Mouse (Mus musculus) urinary bladder, postnatal 10 days (tissue): ENCODE measurements at regions not wholly inside any gene's neighbourhood (a gene's known extent, or its start where the extent isn't known, plus 50 kb on each side); places are given as distances from the start of the nearest gene placed in this dataset.

Experiments used
- DNase-seq: peaks from one replicate; pipeline ENCODE4 v3.0.0; 2022; ENCODE audit warnings: low spot score

DNA sequence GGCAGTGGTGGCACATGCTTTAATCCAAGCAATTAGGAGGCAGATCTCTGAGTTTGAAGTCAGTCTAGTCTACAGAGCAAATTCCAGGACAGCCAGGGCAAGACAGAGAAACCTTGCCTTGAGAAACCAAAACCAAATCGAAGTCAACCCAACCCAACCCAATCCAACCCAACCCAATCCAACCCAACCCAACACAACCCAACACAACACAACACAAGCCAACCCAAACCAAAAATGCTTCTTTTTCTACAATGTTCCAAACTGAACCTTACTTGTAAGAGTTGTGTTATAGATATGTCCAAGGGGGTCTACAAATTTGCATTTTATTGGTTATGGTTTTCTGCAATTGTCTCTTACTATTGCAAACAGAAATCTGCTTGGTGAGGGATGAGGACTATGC lies 52.8 kb upstream of the Chodl start:
- no peak for DNase-seq

DNA sequence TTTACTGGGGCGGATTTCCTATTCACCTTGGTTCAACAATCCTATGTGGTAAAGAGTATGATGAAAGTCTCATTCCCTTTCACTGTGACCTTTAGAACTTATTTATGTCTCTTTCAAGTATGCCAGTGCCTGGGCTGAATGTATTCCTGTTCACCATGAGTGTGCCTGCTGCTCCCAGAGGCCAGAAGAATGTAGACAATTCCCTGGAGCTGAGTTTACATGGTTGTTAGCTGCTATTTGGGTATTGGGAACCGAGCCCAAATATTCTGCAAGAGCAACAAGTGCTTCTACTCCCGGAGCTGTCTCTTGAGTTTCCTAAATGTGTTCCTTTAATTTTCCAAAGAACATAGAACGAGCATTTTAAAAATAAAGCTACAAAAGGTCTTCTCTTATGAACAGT lies 71.7 kb upstream of the Chodl start:
- DNase-seq: no peak

GRCm38 (mm10) chr16:78830957-78831356 lies 99.8 kb upstream of the Chodl start:
- DNase-seq: no peak

DNA sequence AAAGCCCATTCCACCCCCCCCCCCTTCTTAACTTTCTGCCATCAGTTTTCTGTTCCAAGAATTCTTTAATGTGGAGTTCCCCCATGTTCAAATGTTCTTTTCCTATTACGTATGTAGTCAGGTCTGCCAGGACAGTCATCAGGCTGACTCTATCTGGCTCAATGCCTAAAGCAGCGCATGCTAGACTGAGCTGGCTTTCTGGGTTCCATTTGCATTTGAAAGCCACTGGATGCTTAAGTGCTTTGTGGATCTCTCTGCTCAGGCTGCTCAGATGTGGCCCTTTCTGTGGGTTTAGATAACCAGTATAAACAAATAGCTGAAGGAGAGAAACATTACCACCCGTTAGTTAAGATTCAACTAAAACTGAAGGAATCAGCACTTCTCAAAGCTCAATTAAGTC lies 103.0 kb upstream of the Chodl start:
- DNase-seq: no peak

DNA sequence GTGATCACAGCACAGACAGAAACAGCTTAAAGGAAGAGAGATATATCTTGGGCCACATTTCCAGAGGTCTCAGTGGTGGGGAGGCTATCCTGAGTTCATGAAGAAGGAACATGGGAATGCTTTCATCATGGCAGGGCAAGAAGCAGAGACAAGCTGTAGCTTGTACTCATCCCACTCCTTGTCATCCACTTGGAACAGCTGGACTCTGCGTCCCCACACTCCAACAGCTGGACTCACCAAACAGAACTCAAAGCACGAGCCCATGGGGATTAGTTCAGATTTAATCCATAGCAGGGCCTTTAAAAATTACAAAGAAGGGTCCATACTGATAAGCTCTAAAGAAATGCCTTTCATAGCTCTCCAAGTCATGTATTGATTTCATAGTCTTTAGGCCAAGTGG lies 140.7 kb upstream of the Chodl start:
- DNase-seq: no peak

- no peak for DNase-seq
Measured at GRCm38 (mm10) chr16:78759226-78759625, 171.5 kb upstream of the Chodl start.

DNA sequence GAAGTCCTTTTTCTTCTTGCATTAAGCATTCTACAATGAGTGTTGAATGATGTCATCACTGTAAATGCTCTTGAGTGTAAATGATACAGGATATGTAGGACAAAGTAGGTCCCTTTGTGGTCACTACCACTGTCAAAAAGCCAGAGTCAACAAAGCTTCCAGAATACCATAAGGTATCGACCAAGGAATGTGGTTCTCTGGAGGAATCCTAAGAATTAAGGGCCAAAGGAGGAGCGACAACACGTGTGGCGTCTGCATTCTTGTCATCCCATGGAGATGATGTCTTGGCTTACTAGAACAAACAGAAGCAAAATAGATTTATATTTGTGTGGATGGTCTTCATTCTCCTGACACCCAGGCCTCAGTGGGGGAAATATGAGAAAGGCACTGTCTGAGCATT lies 161.4 kb upstream of the D16Ertd472e start:
- no peak for DNase-seq

DNA sequence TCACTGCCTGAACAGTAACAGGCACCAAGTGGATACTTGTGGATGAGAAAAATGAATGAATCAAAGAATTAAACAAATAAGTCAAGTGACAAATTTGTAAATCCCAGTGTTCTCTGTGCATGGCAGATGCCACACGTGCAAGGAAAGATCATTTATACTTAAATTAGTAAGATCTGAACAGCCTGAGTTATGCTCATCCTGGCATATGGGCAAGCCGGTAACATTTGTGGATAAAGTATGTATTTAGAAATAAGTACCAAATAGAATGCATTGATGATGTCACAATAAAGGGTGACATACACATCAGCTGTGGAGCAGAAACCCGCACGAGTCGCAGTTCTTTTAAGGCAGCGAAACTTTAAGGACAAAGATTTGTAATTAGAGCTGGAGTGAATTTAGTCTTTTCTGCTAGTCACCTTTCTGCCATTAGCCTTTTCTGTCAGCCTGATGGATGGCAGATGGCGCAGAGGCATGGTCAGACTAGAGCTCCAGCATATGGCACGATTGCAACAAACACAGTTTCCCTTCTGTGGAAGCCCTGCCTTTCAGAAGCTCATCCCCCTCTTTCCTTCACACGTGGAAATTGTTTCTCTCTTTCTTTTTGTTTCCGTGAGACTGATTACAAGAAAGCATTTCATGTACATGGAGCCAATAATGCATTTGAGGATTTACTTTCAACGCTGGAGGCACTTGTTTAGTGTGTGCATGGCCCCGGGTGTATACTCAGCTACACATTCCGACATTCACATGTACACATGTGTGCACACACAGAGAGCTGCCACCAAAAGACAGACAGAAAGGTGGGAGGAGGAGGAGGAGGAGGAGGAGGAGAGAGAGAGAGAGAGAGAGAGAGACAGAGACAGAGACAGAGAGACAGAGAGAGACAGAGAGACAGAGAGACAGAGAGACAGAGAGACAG lies 154.3 kb upstream of the D16Ertd472e start:
- no peak for DNase-seq

DNA sequence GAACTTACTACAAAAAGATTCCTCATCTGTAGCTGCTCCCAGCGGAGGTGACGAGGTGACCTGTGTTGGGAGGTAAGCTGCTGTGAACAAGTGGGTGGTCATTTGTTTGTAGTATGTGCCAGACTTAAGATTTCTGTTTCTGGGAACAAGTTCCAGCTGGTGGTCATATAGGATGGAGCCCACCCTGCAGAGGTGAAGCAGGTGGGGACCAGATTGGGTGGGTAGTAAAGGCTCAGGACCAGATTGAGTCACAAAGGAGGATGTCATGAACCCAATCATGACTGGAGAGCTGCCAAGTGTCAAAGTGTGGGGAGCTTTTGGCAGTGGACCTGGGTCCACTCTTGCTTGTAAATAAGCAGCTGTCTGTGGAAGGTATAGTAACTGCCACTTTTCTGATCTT lies 149.0 kb upstream of the D16Ertd472e start:
- no peak for DNase-seq

DNA sequence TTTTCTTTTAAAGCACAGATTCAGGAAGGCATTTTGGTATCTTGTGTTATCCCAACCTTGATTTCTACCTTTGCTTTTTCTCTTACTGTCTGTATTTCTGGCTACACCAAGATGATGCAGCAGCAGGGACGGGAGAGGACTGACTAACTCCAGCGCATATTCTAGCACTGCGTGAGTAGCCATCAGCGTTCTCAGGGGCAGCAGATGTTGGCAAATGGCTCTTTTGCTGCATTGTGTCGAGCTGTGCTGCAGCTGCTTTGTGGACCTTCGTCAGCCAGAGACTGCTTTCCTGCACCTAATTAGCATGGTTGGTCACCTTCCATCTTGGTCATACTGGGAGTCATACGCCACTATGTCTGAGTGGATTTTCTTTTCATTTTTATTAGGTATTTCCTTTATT lies 133.4 kb upstream of the D16Ertd472e start:
- DNase-seq: no peak

GRCm38 (mm10) chr16:78707566-78707965 lies 131.1 kb upstream of the D16Ertd472e start:
- DNase-seq: no peak

- no peak for DNase-seq
Measured at GRCm38 (mm10) chr16:78707165-78707564, 130.7 kb upstream of the D16Ertd472e start.

DNA sequence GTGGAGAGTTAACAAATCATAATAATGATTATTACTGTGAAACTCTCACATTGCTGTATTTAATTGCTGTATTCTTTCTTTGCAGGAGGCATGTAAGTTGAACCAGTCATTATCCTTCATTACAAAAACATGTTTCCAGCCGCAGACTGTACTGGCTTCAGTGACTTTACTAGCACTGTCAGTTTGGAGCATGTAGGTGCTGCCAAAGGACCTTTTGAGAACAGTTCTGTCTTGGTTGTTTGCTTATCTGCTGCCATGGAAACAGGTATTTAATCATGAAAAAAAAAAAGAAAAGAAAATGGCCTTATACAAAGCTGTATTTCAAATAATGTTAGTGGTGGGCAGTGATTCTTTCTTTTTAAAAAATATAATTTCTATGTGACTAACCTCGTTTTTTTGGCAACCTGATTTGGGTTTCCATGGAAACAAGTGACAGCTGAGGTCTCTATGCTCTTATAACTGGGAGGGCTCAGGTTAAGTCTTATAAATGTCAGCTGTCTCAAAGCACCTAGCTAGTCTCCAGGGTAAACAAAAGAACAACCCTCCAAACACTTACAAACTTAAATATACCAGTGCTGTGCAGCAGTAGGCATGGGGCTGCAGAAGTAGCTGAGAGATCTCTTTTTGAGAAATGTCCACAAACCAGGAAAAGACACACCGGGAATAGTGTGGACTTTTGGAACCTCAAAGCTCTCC lies 121.2 kb upstream of the D16Ertd472e start:
- DNase-seq: no peak

DNA sequence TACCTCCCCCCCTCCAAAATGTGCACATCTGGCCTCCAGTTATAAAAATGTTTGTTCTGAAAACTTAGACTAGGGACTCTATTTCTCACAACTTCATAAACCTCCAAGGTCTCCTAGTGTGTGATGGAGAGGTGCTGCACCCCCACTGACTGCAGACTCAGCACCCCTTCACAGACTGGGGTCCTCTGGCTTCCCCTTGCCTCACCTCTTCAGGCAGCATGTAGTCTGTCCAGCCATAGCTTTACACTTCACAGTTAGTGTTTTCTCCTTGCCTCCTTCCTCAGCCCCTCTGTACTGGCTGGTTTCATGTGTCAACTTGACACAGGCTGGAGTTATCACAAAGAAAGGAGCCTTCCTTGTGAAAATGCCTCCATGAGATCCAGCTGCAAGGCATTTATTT lies 111.7 kb upstream of the D16Ertd472e start:
- no peak for DNase-seq

GRCm38 (mm10) chr16:78685160-78685559 lies 108.7 kb upstream of the D16Ertd472e start:
- DNase-seq: no peak

- no peak for DNase-seq
Measured at GRCm38 (mm10) chr16:78684031-78684430, 107.5 kb upstream of the D16Ertd472e start.

- no peak for DNase-seq
Measured at GRCm38 (mm10) chr16:78661126-78661525, 84.6 kb upstream of the D16Ertd472e start.

- no peak for DNase-seq
Measured at GRCm38 (mm10) chr16:78644710-78645109, 68.2 kb upstream of the D16Ertd472e start.

GRCm38 (mm10) chr16:78641717-78642116 lies 65.2 kb upstream of the D16Ertd472e start:
- no peak for DNase-seq

- no peak for DNase-seq
Measured at GRCm38 (mm10) chr16:78641205-78641604, 64.7 kb upstream of the D16Ertd472e start.

GRCm38 (mm10) chr16:78637452-78637851 lies 60.9 kb upstream of the D16Ertd472e start:
- no peak for DNase-seq

GRCm38 (mm10) chr16:78637015-78637414 lies 60.5 kb upstream of the D16Ertd472e start:
- DNase-seq: no peak

GRCm38 (mm10) chr16:78635774-78636173 lies 59.3 kb upstream of the D16Ertd472e start:
- no peak for DNase-seq
